Mouse (Mus musculus): ENCODE data around the gene Igf2bp2.

The Igf2bp2 gene

DNA sequence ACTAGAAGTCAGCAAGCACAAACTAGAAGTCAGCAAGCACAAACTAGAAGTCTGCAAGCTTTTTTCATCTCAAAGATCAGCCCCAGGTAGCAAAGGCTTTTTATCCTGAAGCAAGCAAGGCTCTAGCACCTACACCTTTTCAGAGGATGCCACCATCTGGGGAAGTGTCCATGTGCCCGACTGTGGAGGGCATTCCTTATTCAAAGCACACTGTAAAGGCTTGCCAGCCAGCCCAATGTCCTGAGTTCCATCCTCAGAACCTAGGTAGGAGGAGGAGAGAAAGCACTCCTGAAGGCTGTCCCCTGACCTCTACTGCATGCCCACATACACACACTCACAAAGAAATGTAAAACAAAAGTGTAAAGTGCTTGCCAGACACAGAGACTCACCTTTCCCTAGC, 16.0 kb downstream of the Igf2bp2 start:
- no peak for DNase-seq

DNA sequence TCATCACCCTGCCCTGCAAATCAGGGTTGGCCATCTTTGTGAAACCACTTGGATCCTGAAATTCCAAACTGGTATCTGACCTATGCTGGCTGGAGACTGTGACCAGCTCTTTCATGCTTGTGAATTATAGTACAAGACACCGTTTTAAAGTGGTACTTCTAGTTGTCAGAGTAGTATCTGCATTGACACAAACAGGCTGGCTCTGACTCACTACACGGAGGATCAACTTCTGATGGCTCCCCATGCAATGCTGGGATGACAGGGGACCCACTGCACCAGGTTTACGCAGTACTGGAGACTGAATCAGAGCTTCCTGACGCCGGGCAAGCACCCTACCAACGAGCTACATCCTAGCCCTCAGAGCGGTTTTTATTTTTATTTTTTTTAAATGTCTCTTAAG, 17.0 kb downstream of the Igf2bp2 start:
- no peak for DNase-seq

DNA sequence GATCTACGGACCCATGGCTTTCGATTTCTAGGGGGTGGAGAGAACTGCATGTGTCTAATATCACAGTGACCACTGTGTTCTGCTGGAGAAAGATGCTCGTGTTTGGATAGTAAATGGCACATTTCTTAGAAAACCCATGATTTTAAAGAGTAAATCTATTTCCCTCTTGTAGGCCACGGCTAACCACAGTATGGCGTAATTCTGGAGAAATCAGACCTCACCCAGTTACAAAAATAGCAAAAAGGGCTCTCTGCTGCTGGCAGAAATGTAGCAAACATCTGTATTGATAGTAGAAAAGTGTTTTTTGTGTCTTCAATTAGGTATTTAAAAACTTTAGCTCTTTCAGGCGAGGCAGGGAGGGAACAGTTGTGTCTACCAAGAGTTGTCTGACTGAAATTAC, 18.6 kb downstream of the Igf2bp2 start:
- no peak for DNase-seq

DNA sequence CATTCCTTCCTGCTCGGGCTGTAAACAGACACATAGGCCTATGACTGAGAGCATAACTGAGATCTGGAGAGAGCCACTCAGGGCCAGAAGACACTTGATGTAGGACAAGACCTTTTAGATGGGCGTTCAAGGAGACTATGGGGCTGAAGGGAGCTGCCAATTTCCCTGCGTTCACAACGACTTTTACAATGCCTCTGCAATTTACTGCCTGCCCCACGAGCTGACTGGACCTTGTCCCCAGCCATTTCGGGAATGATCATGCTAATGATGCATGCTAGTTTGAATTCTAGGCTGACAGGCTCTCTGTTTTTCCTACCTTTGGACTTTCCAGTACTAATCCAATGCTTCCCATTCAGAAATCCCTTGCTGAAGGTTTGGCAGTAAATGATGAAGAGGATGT, 22.2 kb downstream of the Igf2bp2 start:
- DNase-seq = no peak

DNA sequence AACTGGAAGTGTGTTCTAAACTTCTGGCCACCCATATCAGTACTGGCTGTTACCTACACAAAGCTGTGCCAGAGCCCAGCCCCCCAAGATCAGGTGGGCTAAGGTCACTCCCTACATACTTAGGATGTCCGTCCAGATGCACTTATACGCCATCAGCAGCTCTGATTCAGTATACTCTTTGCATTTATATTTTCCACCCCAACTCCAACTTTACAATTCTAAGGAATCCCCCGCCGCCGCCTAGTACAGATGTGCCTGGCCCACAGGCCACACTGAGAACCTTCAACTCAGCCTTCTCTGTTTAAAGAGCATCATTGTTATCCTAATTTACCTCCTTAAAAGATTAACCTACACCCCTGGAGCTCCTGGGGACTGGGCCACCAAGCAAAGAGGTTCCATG, 23.3 kb downstream of the Igf2bp2 start:
- no peak for DNase-seq

DNA sequence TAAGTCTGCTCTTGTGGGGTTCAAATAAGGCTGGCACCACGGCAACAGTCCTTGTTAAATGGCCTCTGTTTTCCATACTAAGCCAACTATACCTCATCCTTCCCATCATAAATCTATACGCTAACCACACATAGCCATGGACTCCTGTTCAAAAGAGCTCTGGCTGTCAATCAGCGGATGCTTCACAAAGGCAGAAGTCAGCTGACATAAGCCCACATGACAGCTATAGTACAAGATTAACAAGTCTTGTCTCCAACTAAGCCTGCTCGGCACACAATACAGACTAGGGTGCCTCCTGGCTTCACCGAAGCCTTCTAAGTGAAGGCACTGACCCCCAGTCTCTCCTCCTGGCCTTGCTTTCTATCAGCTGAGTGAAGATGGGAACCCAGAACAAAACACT, 26.9 kb downstream of the Igf2bp2 start:
- no peak for DNase-seq

DNA sequence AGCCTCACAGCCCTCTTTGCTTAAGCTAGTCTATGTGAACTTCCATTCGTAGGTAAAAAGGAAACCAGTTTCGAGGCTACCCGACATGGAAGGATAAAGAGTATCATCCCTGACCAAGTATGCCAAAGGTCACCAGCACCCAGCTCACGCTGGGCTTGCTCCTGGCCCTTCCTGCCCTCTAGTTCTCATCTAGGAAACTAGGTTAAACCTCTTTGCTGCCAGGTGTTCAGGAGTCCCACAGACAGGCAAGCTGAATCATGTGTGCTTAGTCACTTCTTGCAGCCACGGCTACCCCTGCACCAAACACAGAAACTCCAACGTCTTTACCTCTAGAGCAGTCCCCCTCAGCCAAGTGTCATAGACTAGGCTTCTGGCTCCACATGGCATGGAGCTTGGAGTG, 31.8 kb downstream of the Igf2bp2 start:
- DNase-seq = no peak

DNA sequence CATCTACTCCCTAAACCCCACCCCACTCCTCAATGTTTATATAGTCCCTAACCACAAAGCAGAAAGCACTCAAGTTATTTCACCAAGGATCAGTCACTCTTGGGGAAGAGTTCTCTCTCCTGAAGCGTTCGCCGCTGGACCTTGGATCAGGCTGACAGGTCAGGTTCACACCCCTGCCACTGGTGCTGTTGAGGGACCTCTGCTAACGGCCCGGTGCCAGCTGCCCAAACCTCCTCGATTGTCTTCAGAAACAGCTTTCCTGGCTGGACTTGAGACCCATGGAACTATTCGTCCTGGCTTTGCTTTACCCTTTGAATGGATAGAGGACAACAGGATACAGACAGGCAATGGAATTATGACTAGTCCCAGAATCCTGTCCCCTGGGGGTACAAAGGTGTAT, 33.6 kb downstream of the Igf2bp2 start:
- no peak for DNase-seq

DNA sequence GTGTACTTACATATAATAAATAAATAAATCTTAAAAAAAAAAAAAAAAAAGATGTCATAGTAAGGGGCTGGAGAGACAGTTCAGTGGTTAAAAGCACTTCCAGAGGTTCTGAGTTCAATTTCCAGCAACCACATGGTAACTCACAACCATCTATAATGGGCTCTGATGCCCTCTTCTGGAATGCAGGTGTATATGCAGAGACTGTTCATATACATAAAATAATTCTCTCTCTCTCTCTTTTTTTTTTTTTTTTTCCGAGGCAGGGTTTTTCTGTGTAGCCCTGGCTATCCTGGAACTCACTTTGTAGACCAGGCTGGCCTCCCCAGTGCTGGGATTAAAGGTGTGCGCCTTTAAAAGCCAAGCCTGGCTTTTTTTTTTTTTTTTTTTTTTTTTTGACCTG, 34.5 kb downstream of the Igf2bp2 start:
- DNase-seq = no peak

DNA sequence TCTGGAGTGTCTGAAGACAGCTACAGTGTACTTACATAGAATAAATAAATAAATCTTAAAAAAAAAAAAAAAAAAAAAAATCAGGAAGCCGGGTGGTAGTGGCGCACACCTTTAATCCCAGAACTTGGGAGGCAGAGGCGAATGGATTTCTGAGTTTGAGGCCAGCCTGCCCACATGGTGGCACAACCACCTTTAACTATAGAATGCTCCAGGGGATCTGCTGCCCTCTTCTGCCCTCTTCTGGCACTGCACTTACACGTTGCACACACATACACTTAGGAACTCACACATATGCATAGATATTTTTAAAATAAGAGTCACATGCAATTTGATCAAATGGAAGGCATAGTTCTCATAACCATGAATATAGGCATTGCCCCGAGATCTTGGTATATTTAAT, 35.3 kb downstream of the Igf2bp2 start:
- no peak for DNase-seq

DNA sequence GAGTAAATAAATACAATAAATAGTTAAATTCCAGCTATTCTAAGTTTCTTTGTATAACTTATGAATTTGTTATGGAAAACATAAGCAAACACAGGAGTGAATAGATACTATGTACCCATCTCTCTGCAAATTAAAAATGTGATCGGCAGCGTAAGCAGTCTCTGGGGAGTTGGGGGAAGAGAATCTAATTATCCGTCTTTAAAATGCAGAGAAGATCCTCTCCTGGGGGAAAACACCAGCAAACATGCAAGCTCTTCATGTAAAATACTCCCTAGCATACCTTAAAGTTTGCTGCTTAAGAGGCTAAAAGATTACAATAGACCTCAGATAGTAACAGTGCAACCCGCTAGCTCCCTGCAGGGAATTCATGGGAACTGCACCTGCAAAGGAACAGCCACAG, 36.2 kb downstream of the Igf2bp2 start:
- no peak for DNase-seq

DNA sequence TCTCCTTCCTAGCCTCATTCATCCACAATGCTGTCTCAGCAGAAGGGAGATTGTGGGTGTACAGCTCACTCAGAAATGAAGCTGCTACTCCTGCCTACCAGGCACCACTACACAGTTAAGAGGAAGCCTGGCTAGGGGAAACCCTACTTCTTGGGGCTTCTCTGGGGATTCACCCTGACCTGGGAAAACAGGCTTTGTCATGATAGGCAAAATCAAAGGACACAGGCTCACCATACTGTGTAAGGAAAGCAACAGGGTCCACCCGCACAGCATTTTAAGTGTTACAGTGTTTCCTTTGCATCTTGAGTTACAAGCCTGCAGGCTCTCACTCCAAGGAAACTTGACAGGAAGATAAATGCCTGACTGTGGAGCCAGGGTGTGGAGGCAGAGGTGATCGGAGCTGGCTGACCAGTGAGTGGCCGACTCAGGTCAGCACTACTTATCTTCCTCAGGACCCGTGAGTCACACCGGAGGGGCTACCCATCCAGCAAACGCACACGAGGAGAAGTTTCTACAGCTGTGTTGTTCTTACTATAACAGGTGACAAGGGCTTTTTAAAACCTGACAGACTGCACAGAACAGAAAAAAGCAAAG, 38.7 kb downstream of the Igf2bp2 start:
- DNase-seq = no peak

DNA sequence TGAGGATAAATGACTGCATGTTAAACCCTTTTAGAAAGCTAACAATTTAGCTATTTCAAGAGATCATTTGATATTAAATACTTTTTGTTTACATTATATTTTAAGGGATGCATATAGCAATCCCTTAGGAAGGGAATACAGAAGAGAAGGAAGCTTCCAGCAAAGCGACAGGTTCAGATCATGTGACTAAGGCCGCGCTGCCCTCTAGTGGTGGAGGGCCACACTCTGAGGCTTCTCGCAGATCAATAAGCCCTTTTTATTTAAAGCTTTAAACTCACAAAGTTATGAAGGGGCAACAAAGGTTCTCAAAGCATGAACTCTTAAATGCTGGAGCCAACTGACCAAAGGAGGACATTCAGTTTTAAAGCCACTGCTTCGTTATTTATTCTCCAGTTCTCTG, 39.4 kb downstream of the Igf2bp2 start:
- peak; percentile 4 for DNase-seq

DNA sequence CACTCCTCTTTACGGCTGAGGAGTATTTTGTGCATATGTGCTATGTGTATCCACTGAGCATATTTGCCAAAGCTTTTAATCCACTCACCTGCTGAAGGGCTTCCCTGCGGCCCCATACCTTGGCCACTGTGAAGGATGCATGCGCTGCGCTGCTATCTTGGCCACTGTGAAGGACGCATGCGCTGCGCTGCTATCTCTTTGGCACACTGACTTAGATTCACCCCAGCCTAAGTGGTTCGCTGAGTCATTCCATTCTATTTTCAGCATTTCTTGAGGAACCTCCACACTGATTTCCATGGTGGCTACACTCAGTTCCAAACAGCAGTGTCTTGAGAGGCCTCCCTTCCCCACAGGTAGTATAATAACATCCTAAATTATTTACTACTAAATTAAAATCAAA, 42.0 kb downstream of the Igf2bp2 start:
- no peak for DNase-seq

DNA sequence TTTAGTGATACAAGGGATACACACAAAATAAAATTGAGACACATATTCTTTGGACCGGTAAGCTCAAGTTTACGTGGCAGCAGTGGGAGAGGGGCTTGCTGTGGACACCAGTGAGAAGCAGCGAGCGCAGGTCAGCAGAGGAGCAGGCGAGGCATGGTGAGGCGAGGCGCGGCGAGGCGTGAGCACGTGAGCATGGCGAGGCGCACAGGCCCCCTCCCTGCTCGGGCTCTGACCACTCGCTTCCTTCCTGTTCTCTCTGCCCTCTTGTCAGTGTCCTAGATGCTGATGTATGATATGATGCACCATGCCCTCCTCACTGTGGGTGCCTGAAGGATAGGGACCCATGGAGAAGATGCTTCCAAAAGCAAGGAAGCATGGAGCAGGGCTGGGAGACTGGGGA, 43.6 kb downstream of the Igf2bp2 start:
- no peak for DNase-seq

DNA sequence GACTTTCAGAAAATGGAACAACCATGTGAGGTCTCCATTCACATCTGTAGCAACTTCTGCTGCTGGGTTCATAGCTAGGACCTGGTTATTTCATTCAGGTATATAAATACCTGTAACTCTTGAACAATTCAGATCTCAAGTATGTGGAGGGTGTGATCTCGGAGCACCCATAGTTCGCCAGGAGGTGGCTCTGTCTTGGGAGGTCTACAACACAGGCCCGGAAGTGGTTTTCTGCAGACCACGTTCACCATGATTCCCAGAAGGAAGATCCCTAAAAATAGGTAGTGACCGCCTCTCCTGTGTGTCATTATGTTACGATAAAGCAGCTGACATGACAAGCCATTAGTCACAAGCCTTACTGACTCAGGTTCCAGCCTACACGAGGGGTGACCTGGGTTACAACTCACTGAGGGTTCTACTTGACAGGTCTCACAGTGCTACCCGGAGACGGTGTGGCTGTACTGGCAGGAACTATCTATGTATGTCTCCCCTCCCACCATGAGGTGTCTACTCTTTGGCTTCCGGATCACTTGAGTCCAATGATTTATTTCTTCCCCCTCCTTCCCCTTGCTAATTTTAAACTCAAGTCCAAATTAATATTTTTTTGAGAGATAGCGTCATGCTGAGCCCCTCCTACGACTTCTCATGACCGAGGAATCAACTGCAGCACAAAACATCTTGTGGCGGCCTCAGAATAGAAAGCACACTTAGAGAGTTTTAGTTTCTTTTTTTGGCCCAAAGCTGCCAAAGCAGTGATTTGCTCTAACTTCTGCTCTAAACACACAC, 44.2 kb downstream of the Igf2bp2 start:
- no peak for DNase-seq

DNA sequence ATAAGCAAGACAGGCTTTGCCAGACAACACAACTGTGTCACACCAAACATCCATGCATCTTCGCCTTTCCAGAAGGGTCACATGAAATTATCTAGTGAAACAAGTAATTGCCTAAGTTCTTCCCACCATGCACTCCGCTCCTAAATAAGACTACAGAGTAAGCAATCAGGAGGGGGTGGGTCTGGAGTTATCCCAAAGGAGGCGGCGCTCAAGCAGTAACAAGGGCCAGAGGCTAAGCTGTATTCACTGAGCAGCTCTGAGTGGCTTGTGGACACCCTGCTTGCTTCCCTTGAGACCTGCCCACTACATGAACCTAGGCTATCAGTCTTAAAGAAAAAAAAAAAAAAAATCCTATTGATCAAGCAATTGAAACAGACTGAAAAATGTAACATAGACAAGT, 44.9 kb downstream of the Igf2bp2 start:
- no peak for DNase-seq

DNA sequence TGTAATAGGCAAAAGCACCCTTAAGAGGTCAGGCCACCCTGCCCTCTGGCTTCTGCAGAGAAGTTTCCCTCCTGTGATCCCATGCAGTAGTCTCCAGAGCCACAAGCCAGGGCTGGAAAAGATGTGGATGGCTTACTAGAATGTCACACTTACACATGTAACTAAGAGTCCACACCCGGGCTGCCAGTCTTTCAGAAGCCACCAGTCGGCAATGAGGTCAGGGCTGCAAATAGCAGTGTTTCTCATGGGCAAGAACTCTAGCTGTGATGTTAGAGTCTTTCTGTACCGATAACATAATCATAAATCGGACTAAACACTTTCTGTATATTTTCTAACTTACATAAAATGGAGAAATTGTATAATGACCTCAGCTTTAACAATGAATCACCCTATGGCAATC, 46.4 kb downstream of the Igf2bp2 start:
- no peak for DNase-seq

DNA sequence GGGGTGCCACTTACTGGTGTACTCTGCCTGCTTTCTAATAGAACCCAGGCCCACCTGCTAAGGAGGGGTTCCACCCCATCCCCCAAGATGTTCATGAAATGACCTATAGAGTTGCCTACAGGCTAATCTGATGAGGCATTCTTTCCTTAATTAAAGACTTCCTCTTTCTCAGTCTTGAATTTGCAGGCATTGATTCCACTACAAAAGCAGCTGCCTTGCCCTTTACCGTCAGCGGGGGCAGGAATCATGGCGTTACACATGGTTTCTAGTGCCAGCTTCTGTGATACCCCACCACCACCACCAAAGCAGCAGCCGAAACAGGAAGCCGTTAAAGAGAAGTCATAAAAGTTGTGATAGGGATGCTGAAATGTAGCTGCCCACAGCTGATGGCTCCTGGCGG, 47.0 kb downstream of the Igf2bp2 start:
- DNase-seq = no peak

DNA sequence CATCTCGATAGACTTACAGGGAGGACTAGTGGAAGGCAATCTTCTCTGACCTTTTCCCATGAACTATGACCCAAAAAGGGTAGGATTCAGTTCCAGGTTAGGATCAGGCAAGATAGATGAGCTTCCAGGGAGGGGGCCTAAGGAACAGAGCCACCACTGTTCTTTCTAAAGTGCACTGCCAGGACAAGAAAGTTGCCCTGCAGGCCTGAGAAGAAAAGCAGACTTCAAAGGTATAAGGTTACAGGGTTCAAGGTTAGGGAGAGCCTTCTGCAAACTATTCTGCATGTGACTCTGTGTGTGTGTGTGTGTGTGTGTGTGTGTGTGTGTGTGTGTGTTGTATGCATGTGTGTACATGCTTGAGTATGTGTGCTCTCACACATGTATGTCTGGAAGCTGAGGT, 53.1 kb downstream of the Igf2bp2 start:
- no peak for DNase-seq

DNA sequence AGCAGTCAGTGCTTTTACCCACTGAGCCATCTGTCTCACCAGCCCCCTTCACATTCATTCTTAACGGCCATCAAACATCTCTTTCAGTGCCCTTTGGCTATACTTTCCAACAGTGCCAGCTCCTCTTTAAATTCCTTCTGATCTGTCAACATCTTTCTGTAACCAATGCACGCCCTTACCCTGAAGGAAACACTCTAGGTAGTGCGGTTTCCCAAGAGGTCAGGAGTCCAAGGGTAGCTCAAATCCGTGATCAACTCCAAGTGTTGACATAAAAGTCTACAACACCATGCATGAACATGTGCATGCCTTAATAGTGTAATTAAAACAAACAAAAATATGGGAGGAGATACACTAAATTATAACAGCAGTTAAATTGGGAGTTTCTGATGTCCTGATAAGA, 53.9 kb downstream of the Igf2bp2 start:
- DNase-seq = no peak

DNA sequence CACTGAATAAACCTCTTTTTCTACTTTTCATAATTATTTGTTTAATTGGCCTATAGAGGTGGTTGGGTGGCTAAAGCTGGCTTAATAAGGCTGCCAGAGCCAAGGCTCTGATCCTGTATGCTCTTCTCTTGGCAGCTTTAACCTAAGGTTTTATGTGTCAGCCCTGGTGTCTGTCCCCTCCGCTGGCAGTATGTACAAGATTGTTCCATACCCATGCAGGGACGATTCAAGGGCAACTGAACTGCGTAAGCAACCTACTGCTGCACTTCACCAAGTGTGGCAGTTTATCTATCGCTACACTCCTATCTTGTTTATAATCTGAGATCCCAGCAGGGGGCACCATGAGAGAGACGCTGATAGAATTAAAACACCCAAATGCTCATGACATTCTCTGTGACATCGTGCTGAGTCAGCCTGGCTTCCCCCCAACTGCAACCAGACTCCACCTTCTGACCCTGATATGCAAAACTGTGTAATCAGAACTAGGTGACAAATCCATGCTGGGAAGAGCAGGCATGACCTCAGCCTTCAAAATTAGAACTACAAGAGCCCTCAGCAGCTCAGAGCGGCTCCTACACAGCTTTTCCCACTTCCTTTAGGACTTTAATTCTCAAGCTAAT, 55.1 kb downstream of the Igf2bp2 start:
- DNase-seq = peak; percentile 9

DNA sequence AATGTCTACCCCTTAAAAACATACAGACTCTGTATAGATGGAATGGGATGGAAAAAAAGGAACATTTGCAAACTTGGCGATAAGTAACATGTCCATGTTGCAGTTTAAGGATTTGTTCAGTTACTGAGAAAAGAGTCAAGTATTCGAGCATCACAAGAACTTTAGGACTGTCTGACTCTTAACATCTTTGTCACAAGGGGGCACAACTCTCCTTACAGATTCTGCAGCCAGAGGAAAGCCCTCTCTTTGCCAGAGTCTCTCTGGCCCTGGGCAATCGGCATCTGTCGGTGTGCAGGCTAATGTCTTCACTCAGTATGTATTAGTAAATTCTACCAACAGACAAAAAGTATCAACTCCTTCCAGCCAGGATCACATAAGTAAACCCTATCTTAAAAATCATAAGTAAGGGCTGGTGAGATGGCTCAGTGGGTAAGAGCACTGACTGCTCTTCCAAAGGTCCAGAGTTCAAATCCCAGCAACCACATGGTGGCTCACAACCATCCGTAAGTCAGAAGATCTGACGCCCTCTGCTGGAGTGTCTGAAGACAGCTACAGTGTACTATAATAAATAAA, 57.0 kb downstream of the Igf2bp2 start:
- no peak for DNase-seq

DNA sequence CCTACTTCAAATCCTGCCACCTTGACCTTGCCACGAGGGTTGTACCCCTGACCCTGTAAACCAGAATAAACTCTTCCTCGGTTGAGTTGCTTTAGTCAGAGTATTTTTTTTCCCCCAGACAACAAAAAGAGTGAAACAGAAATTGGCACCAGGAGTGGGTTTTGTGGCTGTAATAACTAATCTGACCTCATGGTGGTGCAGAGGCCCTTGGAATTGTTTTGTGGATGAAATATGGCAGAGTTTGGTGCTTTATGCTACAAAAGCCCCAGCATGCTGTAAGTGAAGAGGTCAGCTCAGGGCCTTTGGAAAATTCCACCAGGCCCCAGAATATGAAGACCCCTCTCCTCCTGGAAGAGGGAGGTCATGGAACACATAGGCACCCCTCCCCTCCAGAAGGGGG, 63.0 kb downstream of the Igf2bp2 start:
- no peak for DNase-seq

All from cerebellum, adult 11-12 months (tissue).